Mouse (Mus musculus) gastrocnemius, postnatal 36 days (tissue): ENCODE results near the gene Gkn3. TPM values are rescaled to one million over a fixed set of nuclear protein-coding genes. Genes with fewer than 3 reads are reported as not detected.

Experiments used
- DNase-seq, 2 experiments: peaks; one replicate each; pipeline ENCODE4 v3.0.0; 2022
- intact Hi-C: fragments of 180-260 bp; cut with DNase I; formaldehyde crosslinking; loops from one replicate; pipeline ENCODE4 v1.15.1; 2025
- long read RNA-seq, 2 experiments: library from polyadenylated mRNA; stranded (forward); transcript quantifications; one replicate each; pipeline ENCODE4 v2.0.0; 2021
- total RNA-seq, 2 experiments: library from RNA; stranded (reverse); gene quantifications; 2 replicates each; pipeline ENCODE4 v1.2.3; 2021

The Gkn3 gene
- total RNA-seq: under 1 TPM; 0.41 to 0.94 TPM
- long read RNA-seq, experiment 1, partial matches to known transcripts: 0 of 1 reads
- long read RNA-seq, experiment 1, other reads (novel, unspliced or antisense): 0 of 1 reads
- long read RNA-seq, experiment 2: 0 reads

GRCm38 (mm10) chr6:87388877-87389276, at the start of gene Gkn3:
TSS of gene Gkn3 (minus strand) at chr6:87388935.
- intact Hi-C loops: no loop called here
- DNase-seq: no peak

DNA sequence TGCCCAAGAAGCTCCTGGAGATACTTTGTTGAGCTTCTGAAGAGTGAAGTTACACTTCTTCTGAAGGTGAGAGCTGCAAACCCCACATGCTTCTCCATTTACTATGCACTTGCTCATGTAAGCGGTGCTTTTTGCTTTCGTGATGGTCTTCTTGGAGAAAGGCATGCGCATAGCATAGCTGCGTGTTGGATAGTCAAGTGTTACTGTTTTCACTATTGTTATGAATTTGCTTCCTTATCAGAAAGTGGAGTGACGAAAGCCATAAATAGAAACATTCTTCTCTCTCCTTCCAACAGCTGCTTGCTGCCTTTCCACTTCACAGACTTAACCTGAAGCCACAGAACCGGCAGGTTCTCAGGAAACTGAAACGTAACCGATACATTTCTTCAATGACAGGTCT, 48.0 kb upstream of the Gkn3 start:
- intact Hi-C loops: no loop called here

DNA sequence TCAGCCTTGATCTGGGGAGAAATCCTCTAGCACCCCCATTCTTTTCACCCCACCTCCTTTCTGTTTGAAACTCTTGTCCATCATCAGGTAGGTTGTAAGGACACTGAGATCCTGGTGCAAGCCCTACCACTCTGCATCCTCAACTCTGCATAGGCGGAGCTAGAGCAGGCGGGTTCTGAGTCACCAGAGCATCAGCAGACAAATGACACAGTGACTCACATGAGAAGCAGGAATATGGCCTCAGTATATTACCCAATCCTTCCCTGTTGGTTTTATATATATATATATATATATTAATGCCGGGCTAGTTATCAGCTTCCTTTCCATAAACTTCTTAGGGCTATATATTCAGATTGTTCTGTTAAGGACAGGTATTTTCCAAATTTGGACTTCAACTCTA, 47.1 kb upstream of the Gkn3 start:
- DNase-seq: no peak
- intact Hi-C loops: no loop called here

More for the DNA sequence above, 48.0 kb upstream of the Gkn3 start:
- no peak for DNase-seq

DNA sequence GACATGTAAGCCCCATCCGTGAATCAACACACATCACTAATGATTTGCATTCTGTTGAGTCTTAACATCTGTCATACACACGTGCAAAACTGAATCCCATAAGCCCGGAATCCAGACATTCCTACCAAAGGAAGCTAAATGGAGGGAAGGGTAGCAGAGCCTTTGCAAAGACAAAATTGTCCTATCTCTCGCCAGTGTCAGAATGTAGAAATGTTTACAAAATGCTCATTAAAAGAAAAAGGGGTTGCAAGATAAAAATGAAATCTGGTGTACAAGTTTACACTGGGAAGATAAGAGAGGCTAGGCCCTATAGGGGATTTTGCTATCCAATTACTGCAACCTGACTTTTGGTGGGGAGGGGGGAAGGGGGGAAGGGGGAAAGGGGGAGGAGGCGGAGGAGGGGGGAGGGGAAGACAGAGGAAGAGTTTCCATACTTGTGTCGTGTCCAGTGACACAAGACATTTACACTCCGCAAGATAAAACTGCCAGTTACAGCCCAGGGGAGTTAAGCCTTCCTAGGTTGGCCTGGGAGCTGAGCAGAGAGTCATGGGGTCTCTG, 39.8 kb upstream of the Gkn3 start, which contains the start of gene Bmp10:
Bmp10 (plus strand) TSS at position 508 of the 558 bp plus-strand sequence.
- intact Hi-C loops: no loop called here
- DNase-seq: no peak

GRCm38 (mm10) chr6:87427616-87428015, 38.9 kb upstream of the Gkn3 start:
- DNase-seq: no peak
- intact Hi-C loops: no loop called here

DNA sequence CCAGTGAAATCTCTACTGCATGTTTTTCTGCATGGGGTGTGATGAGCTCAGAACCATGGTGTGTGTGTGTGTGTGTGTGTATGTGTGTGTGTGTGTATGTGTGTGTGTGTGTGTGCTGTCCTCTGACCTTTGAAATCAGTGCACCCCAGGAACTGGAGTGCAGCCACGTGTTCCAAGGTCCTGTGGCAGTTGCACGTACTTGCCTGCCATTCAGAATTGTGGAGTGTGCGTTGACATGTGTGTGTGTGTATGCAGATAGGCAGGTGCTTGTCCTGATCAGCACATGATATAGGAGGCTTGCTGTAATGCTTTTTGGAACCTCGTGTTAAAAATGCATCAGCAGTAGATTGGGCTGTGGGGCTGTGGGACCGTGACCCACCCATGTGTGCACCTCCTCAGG, 38.2 kb upstream of the Gkn3 start:
- DNase-seq: no peak
- intact Hi-C loops: no loop called here

GRCm38 (mm10) chr6:87424037-87424816, 35.5 kb upstream of the Gkn3 start:
- intact Hi-C loops: no loop called here
- no peak for DNase-seq

- no peak for DNase-seq
- intact Hi-C loops: no loop called here
These were observed 33.6 kb upstream of the Gkn3 start for GRCm38 (mm10) chr6:87422304-87422703.

- no peak for DNase-seq
These were observed 23.3 kb upstream of the Gkn3 start for GRCm38 (mm10) chr6:87412011-87412410.

DNA sequence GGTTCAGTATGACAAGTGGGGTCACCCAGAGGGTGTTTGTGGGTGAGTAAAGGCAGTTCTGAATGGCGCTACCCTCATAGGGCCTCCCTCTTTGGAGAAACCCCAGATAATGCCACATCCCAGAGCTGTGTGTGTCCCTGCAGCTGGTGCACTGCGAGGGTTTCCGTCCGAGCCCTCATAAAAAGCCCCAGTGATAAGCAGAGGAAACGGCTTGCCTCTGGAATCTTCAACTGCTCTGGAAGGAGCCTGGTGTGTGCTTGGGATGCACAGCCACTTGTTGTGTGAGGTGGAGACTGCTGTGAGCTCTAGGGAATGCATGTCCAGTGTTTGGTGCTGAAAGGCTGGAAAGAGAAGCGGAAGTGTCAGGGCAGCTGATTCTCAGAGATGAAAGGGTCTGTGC, 12.7 kb upstream of the Gkn3 start:
- DNase-seq: no peak
- intact Hi-C loops: no loop called here

More at GRCm38 (mm10) chr6:87412011-87412410, 23.3 kb upstream of the Gkn3 start:
- intact Hi-C loops: no loop called here

DNA sequence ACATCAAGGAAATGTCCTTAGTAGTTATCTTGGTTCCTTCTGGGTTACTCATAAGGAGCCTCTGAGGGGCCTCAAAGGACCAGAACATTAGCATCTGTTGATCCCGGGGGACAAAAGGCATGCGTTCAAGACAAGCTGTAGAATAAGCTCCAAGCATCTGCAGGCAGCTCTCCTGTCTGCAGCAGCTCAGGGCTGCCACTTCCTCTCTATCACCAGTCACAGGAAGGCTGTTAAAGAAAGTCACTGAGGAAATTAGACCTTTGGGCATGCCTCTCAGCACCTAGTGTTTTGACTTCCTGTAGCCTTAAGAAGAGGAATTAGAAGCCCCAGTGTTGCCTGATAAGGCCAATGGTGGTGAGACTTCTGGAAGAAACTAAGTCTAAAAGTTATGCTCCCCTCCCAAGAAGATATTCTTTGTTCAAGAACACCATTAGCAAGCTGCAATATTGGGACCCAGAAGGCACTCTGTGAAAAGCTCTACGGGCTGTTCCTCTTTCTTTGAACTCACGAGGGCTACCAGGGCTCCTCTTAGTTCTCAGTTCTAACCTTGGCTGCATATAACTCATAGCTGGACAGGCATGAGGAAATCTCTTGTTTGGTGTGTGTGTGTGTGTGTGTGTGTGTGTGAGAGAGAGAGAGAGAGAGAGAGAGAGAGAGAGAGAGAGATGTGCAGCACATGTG, 11.3 kb upstream of the Gkn3 start:
- intact Hi-C loops: loop anchor here (5.0 kb wide), 1 partner anchor 52 kb away; no protein-coding TSS in a partner anchor

DNA sequence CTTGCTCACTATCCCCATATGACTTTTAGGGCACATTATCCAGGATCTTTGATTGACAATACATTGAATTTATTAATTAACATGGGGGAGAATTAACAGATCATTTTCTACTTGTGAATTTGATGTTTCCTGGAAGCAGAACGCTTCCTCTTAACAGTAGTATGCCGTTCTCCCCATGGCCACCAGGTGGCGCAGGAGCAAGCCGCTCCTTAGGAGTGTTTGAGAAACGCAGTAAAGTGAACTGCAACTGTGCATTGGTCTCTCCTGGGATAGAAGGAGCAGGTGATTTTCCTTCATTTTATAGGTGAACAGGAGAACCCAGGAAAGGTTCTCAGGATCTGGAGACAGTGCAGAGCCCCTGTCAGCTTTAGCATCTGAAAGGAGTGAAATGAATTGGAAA, 10.4 kb upstream of the Gkn3 start:
- DNase-seq: peak; percentile 49 to 66
- intact Hi-C loops: loop anchor here (5.0 kb wide), 1 partner anchor 53 kb away; no protein-coding TSS in a partner anchor

More for the DNA sequence above, 11.3 kb upstream of the Gkn3 start:
- DNase-seq: no peak

GRCm38 (mm10) chr6:87394783-87395182, 6.0 kb upstream of the Gkn3 start:
- intact Hi-C loops: loop anchor here (5.0 kb wide), 2 partner anchors 58 to 128 kb away; no protein-coding TSS in a partner anchor
- DNase-seq: no peak

DNA sequence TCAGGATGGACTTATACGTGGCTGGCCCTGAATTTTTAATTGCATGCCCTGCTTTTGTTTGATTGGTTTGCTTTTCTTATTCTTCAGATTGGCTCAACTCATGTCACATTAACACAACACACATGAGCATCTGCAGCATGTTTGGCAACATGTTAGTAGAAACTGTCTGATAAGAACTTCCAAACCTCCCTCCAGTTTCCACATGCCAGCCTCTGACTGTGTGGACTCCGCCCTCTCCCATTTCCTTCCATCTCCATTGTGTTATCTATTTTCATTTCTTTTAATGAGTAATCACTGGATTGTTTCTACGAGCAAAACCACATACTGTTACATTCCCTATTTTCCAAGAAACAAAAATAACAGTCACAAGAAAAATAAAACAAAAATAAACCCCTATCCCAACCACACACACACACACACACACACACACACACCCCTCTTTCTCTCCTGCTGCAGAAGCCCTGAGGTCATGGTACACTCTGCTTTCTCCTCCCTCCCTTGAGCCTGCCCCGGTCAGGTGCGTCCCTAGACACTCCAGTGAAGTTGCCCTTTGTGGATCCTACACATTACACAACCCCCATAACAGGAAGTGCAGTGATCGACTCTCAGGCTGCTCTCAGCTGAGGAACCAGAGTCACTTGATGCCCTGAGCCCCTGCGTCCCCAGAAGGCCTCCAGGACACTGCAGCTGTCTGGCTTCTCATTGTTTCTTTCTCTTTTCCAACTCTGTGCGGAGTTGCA, 4.9 kb upstream of the Gkn3 start:
- no peak for DNase-seq
- intact Hi-C loops: loop anchor here (5.0 kb wide), 1 partner anchor 129 kb away; no protein-coding TSS in a partner anchor

DNA sequence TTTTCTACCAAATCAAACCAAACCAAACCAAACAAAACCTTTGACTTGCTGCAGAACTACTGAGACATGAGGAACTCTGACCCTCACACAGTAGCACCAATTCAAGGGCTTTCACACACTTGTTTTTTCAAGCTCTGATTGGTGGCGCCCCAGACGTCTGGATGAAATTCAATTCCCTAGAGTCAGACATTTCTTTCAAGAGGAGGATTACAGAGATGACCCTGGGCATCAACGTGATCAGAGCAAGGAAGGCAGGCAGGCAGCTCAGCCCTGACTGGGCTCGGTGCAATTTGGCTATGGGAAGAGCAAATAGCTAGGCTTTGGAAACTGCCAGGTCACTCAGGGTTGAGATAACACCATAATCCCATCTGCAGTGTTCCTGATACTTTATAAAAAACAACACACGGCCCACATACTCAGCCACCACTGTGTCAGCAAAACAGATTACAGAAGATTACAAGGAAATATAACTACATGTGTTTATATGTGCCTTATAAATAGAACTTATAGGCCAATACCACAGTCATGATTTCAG, 787 bp upstream of the Gkn3 start:
- intact Hi-C loops: no loop called here

DNA sequence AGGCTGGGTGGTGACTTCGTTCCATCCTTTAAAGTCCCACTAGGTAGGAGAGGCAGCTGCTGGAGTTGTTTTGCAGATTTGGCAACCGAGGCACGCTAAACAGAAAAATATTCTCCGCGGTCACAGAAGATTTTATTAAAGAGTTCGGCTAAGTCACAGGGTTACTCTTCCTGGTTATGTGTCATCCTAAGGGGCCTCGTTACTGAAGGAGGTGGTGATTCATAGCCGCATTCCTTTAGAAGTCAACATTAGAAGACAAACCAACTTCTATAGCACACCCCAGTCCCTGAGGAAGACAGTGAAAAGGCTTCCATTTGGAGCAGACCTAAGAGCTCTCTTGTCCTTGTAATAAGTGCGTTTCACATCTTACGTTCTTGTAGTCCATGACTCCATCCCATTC, 2.1 kb downstream of the Gkn3 start:
- intact Hi-C loops: loop anchor here (2.0 kb wide), 1 partner anchor 286 kb away; no protein-coding TSS in a partner anchor
- DNase-seq: no peak

More for the DNA sequence above, 787 bp upstream of the Gkn3 start:
- DNase-seq: no peak

- intact Hi-C loops: loop anchor here (2.0 kb wide), 1 partner anchor 285 kb away; no protein-coding TSS in a partner anchor
These were observed 2.5 kb downstream of the Gkn3 start for GRCm38 (mm10) chr6:87386203-87386602.

DNA sequence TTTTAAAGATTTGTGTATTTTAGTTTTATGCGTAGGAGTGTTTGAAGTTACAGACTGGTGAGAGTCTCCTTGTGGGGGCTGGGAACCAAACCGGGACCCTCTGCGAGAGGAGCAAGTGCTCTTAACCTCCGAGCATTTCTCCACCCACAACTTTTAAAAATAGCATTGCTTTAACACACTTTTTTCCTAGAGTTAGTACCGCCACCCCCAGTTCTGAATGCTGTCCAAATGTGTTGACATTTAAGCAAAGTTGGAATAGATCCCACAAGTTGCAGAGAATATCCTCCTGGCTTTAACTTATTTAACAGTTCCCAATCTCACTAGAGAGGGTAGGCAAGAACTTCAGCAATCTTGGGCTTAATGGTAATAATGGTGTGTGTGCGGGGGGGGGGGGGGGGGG, 4.0 kb downstream of the Gkn3 start:
- no peak for DNase-seq
- intact Hi-C loops: no loop called here

More at GRCm38 (mm10) chr6:87386203-87386602, 2.5 kb downstream of the Gkn3 start:
- peak; percentile 24 to 33 for DNase-seq

DNA sequence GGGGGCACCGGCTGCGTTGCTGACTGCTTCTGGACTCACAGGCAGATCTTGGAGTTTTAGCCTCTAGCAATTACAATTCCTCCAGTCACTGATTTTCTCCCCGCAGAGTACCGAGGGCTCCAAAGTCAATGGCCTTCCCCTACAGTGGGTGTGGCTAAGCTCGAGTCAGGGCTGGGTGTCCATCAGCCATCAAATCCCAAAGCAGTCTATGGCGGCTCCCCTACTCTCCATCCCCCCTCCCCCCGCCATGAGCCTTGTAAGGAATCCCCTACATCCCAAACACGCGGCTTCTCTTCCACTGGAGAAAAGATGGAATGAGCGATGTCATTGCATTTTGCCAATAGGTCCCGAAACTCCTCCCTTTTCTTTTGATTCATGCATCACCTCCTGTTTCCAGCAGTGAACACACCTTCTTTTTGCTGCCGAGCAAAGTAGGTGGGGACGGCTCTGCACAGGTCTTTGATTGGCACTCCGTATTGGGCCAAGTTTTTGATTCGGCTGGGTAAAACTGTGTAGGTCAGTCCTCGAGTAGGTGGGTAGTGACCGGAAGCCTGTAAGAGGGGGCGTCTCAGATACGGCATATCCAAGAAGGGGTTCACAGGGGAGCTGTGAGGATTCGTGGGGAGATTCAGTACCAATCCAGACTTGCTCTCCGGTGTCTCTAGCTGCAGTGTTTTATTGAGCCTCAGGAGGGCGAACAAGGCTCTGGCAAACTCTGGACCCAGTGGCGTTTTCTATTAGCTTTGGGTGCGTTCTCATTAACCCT, 4.6 kb downstream of the Gkn3 start:
- DNase-seq: no peak
- intact Hi-C loops: no loop called here
